Mouse (Mus musculus) mature B cell (primary cell): Measurements from ENCODE around the gene Vgll2.

Experiments
- in situ Hi-C: fragments of 300-500 bp; cut with MboI; formaldehyde crosslinking; loops from 2 replicates; pipeline ENCODE4 v1.14.3; 2019

Vgll2 gene

DNA sequence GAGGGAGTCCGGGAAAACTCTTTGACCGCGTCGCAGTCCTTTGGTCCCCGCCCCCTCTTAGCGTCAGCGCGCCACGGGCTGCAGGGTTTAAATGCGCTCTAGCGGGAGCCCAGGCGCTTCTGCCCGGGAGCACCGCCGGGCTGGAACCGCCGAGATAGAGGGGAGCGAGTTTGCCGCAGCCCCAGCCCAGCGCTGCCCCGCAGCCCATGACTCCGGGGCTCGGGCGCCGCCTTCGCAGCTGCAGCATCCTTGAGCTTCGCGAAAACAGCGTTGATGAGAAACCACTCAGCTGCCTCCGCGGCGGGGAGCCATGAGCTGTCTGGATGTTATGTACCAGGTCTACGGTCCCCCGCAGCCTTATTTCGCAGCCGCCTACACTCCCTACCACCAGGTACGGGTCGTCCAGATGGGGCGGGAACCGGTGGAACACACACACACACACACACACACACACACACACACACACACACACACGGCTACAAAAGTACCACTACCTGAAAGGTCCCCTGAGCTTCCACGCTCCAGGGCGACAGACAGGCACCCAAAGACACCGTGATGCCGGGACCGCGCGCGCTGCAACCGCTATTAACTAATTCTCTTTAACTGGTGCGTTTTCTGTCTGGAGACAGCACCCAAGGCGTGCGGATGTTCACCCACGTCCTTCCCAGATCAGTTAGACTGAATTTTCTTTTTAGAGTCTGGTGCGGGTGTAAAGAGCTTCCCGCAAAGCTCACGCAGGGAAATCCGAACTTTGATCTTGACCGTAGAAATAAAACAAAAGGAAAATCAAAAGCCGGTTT lies at the start of gene Vgll2:
Vgll2 (plus strand) TSS at position 90 of the 800 bp plus-strand sequence.
- in situ Hi-C loops, result no loop called here

DNA sequence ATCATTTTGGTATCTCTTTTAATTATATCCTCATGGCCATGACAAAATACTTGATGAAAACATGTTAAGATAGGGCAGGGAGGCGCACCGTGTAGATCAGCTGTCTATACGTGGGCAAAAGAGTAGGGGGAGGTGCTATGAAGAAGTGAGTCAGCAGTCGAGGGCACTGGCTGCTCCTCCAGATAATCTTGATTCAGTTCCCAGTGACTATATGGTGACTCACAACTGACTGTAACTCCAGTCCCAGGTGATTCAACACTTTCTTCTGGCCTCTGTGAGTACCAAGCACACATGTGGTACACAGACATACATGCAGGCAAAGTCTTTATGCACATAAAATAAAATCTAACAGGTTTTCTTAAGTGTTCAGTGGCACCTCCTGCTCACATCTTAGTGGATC lies 47.2 kb upstream of the Vgll2 start:
- in situ Hi-C loops, result no loop called here

DNA sequence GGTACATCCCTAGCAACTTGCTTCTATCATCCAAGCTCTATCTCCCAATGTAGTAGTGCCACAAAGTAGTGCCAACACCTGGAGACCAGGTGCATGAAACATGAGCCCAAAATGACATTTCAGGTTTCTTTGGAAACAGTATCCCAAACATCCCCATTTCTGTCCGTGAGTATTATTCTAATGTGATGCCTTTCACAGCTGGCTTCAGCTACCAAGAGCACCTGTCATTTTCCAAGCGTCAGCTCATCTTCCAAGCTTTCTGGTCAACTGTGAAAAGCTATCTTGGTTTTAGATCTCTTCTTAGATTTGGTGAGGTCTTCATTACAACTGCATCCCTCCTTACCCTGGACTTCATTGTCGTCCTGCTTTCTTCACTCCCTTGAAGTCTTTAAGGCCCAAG lies 46.7 kb upstream of the Vgll2 start:
- in situ Hi-C loops, result no loop called here

DNA sequence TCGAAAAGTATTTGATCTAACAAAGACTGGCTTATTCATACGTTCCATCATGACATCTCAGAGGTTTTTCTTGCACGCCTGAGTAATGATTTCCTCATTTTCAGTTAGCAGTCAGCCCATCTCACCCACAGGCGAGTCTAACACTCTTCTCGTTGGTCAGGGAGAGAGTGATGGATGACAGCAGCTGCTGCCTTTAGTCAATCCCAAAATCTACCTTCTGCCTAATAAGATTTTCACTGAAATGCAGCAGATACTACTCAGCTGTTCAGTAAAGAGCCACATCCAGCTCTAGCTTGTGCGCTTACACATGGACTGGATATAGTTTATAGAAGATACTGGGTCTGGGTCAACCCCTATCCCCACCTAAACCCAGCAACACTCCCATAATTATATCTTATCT lies 40.7 kb upstream of the Vgll2 start:
- in situ Hi-C loops, result no loop called here

DNA sequence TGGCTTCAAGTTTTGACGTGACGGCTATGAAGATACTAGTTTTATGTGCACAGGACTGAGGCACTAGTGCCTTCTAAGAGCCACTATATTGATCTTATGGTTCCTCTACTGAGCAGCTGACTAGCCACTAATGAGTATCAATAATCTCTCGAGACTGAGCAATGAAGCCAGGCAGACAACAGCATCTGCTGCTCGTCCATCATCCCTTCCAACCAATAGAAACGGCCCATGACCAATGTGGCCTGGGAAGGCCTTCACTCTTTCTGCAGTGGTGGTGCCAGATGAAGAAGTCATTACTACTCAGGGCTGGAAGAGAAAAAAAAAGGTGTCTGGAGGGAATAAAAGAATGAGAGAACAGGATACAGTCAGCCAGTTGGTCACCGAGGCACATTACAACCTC lies 39.9 kb upstream of the Vgll2 start:
- in situ Hi-C loops, result no loop called here

DNA sequence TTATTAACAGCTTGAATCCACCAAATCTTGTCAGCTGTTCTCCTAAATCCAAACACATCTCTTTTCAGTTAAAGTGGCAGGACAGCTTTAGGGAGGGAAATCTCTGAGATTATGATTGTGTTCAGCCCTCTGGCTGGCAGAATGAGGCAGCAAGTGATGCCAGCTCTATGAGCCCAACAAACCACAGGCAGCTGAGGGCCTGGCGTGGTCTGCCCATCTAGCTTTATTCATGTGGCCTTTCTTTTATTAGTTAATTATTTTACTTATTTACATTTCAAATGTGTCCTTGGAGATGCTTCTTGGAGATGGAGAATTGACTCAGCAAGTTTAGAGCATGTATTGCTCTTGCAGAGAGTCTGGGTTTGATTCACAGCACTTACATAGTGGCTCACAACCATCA lies 3.8 kb upstream of the Vgll2 start:
- in situ Hi-C loops, result no loop called here

DNA sequence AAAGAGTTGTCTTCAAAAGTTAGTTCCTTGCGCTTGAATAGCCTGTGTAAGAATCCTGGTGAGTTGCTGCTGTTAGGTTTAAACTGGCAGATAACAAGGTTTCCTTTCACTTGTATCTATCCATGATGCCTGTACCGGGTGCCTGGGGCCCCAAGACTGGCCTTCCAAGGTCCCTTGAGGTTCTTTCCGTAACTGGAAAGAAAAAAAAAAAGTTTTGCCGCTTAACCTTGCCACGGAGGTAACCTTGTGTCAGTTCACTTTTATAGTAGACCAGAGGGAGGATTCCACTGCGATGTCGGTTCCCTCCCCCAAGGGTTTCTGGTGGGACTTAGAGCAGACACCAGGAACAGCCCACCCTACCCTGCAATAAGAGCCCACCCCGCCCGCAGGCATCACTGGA lies 1.1 kb upstream of the Vgll2 start:
- in situ Hi-C loops, result no loop called here

DNA sequence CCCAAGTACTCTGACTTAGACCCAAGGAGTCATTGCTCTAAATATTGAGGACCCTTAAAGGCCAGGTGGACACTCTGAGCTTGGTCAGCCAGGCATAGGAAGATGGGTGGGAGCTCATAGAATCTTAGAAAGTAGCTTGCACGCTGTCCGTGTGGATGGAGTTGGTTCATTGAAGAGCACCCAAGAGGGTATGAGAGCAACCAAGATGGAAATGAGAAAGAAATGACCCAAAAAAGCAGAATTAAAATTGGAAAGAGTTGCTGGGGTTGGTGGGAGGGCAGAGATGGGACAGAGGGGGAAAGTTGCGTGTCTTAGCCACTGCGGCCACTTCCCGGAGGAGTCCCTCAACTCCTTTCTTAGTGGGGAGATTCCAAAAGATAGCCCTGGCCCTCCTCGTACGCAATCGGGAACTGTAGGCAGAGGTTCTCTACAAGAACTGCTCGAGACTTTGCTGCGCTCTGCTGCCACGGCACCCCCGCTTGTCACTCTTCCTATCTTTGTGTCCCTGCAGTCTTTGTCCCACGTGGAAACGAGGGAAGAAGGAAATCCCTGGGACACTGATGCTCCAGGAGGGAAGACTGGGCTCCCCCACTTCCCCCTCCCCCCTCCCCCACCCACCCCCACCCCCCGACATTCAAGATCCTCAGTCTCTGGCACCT lies 437 bp upstream of the Vgll2 start:
- in situ Hi-C loops, result no loop called here

DNA sequence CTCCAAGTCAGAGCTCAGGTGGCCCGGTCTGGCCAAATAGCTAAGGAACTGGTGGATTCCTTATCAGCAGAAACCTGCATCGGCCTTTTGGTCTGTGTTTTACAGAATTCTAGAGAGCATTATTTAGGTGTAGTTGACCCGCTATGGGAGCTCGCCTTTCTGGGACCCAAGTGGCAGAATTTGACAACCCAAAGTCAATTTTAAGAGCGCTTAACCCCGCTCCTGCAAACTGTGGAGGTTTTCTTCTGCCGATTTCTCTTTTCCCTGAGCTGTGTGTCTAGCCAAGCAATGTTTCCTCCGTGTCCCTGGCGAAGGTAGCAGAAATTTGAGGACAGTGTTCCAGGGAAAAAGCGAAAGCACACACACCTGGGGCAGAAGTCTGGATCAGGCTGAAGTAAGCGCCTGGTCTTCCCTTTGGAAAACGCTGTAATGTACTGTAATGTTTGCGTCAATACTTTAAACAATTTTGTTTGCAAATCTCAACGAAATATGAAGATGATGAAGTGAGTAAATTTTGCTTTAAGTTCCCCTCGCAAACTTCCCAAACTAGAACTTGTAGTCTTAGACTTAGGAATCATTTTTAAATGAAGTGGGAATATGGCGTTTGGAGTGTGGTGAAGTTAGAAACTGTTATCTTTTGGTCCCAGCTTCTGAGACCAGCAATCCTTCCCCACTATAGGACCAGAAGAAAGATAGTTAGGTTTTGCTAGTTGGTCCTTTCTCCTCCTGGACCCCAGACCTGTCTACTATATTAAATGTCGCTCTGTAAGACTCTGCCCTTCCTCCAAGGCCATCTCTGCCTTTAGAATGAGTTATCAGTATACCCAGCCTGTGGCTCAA lies 1.1 kb downstream of the Vgll2 start:
- in situ Hi-C loops, result no loop called here

DNA sequence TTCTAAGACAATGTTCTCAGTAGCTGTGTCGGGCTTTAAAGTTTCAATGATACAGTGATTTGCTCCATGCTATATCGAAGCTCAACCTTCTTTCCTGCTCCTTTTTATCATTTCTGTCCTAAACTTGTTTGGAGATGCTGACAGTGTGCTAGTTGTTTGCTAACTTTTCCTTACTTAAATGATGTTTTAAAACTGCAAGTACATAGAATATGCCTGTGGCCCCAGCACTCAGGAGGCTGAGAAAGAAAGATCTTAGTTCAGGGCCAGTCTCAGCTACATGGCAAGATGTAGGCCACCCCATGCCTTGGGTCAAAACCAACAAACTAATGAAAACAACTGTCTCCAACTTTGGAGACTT lies 1.7 kb downstream of the Vgll2 start:
- in situ Hi-C loops, result no loop called here

DNA sequence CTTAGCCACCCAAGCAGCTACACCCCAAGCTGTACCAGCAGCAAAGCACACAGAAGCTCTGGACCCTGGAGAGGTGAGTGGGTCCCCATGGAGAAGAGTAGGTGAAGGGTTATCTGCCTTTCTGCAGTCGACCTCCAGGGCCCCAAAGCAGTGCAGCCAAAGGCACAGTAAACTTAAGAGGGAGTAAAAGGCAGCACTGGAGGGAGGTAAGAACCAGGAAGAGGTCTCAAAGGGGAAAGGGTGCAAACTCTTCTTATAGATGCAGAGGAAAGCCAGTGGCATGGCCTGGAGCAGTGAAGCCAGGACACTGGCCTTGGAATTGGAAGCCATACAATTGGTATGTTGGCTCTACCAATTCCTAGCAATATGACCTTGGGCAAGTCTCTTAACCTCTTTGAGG lies 3.0 kb downstream of the Vgll2 start:
- in situ Hi-C loops, result no loop called here

DNA sequence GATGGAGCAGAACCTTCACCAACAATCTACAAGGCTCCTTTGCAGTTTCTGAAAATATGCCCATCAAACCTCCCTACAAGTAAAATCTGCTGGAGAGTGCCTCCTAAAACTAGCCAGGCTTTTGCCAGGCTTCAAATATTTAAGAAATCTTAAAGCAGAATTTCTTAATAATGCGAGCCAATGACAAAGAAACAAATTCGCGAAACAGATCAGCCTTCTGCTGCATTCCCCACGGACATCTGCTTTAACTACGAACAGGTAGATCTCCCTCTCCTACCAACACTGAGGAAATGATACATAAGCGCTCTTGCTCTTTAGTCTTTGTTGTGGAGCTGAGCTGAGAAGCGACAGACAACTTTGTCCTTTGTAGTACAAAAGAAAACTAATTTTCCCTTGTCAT lies 3.5 kb downstream of the Vgll2 start:
- in situ Hi-C loops, result no loop called here

DNA sequence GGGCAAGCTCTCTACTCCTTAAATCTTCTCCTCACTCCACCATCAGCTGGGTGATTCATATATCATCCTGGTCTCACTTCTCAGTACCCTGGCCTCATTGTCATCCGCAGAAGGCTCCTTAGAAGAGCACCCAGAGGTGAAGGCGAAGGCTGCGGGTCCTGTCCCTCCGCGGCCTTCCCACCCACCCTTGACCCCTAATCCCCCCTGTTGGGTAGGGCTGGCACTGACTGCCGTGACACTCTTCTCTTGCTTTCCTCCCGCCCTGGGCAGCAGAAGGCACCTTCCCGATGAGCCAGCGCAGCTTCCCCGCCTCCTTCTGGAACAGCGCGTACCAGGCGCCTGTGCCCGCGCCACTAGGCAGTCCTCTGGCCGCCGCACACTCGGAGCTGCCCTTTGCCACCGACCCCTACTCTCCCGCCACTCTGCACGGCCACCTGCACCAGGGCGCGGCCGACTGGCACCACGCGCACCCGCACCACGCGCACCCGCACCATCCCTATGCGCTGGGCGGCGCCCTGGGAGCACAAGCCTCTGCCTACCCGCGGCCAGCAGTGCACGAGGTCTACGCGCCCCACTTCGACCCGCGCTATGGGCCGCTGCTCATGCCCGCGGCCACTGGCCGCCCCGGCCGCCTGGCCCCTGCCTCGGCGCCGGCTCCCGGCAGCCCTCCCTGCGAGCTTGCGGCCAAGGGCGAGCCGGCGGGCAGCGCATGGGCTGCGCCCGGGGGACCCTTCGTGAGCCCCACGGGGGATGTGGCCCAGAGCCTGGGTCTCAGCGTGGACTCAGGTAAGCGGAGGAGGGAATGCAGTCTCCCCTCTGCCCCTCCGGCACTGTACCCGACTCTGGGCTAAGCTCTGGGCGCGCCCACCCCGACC lies 5.1 kb downstream of the Vgll2 start:
- in situ Hi-C loops, result no loop called here

DNA sequence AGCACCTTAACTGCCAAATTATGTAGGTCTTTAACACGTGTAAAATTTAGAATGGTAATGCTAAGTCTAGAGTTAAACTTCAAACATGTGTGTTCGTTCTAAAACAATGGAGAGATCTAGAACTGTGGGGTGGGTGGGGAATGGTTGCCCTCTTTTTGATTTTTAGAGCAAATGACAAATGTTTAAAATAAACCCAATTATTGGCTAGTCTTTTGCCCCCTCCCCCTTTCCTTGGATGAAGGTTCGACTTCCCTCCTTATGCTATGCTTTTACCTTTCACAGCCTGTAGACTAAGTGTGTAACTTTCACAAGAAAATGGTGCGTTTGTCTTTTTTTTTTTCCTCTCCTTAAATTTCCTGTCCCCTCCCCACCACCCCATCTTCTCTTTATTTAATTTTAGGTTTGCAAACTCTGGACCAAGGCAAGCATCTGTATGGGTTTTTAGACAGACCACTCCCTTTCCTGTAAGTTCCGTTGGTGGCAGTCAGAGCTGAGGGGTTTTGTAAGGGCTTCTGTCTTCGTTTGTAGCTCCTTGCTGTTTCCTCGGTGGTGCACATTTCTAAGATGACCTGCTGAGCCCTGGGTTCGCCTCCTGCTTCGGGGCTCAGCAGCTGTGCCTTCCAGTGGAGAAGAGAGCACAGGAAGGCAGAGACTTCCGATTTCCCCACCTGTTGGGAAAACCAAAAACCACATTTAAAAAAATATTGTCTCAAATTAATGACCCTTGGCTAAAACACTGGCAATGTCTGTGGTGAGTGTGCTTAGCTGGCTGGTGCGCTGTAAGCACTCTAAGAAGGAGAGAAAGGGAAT lies 6.5 kb downstream of the Vgll2 start:
- in situ Hi-C loops, result no loop called here

DNA sequence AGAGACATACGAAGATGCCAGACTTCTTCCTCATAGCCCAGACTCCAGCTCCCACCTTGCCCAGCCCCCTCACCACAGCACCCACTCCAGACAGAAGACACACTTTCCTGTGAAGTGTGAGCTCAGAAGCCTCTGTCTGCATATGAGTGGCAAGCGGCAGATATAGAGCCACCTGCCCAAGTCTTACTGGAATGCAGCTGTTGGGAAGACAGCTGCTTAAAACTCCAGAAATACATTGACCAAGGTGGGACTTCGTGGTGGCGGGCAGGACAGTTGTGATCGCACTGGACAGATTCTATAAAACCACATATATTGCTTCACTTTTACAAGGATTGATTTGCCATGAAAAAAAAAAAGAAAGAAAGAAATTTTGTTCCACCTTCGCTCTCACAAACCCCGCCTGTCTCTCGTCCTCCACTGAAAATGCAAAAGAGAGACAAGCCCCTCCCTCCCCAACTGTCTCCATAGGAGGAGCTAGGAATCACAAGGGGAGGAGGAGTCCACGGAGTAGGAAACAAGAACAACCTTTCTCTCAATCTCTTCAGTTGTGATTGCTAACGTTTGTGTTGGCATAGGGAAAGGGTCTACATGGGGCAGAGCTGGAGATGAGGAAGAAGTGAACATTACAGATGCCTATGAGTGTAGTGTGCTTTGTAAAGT lies 7.2 kb downstream of the Vgll2 start:
- in situ Hi-C loops, result no loop called here

DNA sequence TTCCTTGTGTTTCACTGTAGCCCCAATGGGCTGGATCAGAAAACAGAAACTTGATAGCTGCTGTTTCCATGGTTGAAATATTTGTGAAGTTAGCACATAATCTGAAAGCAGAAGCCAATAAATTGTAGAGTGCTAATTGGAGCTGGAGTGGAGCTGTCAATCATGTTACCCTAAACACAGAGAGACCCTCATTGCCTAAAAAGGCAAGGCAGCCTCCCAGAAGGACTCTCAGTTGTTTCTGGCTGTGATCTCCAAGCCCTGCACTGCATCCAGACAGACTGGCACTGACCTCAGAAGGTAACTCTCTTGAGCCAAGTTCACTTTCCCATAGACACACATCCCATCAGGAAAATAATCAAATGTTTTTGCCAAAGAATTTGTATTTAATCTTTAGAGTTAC lies 11.4 kb downstream of the Vgll2 start:
- in situ Hi-C loops, result no loop called here

DNA sequence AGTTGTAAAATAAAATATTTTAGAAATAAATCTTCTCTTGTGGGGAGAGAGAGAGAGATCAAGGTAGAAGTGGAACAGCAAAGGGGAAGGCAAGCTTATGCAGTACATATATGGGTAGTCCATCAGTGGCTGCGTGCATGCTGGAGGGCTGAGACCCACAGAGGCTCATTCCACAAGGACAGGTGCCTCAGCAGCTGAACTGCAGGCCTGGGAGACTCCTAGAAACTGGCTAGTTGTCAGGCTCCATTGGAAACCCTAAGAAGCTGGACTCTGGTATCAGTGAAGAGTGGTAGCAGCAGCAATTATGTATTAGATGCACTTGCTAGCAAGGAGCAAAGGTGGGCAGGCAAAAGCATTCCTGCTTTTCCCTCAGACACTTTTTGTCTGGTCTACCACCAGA lies 17.1 kb downstream of the Vgll2 start:
- in situ Hi-C loops, result no loop called here

DNA sequence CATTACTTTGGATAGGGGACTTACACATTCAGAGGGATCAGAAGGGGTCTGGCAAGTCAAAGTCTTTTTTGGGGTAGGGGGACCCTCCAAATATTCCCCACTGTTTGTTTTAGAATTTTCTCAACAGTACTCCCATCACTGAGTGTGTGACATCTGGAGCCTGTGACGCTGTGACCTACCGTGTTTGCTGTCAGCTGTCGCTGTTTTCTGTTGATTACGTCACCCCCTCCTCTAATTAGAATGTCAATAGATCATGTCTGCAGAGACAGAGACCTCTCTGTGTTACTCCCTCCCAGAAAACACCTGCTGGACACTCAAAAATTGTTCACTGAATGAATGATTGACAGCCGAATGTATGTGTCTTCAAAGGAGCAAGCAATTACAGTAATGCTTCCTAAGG lies 20.8 kb downstream of the Vgll2 start:
- in situ Hi-C loops, result no loop called here

DNA sequence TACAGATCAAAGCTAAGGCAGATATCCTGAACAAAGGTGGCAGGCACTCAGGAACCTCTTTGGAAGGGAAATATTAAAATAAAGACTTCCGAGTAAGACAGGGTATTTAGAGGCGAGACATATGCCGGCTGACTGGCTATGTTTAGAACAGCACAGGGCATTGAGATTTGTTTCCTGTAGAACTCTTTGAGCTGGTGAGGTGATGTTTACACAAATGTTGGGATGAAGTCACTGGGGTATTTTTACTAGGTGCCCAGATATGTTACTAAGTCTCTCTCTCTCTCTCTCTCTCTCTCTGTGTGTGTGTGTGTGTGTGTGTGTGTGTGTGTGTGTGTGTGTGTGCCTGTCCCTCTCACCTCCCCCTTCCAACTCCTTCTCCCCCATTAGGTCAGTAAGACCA lies 26.0 kb downstream of the Vgll2 start:
- in situ Hi-C loops, result no loop called here

DNA sequence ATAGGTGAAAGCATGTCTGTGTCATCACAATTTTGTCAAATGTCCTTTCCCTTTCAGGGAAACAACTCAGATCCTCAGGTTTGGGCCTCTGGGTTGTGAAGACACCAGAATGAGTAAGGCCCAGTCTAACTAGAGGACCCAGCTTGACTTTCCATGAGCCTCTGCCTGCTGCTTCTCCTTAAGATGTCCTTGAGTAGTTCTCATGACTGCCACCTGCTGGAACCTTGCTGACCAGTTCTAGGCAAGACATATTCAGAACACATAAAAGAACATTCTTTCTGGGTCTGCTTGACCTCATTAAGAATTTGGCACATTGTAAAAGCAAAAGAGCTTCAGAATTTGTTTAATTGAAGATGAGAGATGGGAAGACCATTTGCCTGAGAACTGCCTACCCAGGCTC lies 50.2 kb downstream of the Vgll2 start:
- in situ Hi-C loops, result no loop called here
